Mouse (Mus musculus) adrenal gland, adult 8-10 months (tissue): ENCODE results near the gene Immp2l. TPM values are rescaled to one million over a fixed set of nuclear protein-coding genes. Genes with fewer than 3 reads are reported as not detected.

ENCODE experiments used
- DNase-seq: peaks from one replicate; pipeline ENCODE4 v3.0.0; 2022
- total RNA-seq, 4 experiments: library from RNA; stranded (reverse); gene quantifications; 2 replicates each; pipeline ENCODE4 v1.2.4; 2022

The Immp2l gene
- total RNA-seq, 4 experiments from 2014 or later = 5.6 to 16.6 (median 12.3) TPM

- DNase-seq = no peak
Measured at GRCm38 (mm10) chr12:41050945-41051344, 27.1 kb downstream of the Immp2l start.

- DNase-seq = no peak
Measured at GRCm38 (mm10) chr12:41052897-41053296, 29.0 kb downstream of the Immp2l start.

- no peak for DNase-seq
Measured at GRCm38 (mm10) chr12:41054006-41054791, 30.3 kb downstream of the Immp2l start.

- no peak for DNase-seq
Measured at GRCm38 (mm10) chr12:41055941-41056340, 32.1 kb downstream of the Immp2l start.

GRCm38 (mm10) chr12:41063281-41063680 is 39.4 kb downstream of the Immp2l start:
- no peak for DNase-seq

GRCm38 (mm10) chr12:41081843-41082242 is 58.0 kb downstream of the Immp2l start:
- DNase-seq = no peak

- no peak for DNase-seq
Measured at GRCm38 (mm10) chr12:41084370-41085089, 60.6 kb downstream of the Immp2l start.

- no peak for DNase-seq
Measured at GRCm38 (mm10) chr12:41089931-41090366, 66.1 kb downstream of the Immp2l start.

GRCm38 (mm10) chr12:41090771-41091170 is 66.9 kb downstream of the Immp2l start:
- DNase-seq = no peak

- no peak for DNase-seq
Measured at GRCm38 (mm10) chr12:41091316-41091715, 67.4 kb downstream of the Immp2l start.

GRCm38 (mm10) chr12:41096045-41096444 is 72.2 kb downstream of the Immp2l start:
- DNase-seq = no peak

GRCm38 (mm10) chr12:41097406-41097805 is 73.5 kb downstream of the Immp2l start:
- no peak for DNase-seq

GRCm38 (mm10) chr12:41109011-41109410 is 85.1 kb downstream of the Immp2l start:
- DNase-seq = no peak

- no peak for DNase-seq
Measured at GRCm38 (mm10) chr12:41111456-41111855, 87.6 kb downstream of the Immp2l start.

- DNase-seq = no peak
Measured at GRCm38 (mm10) chr12:41112137-41112536, 88.2 kb downstream of the Immp2l start.

GRCm38 (mm10) chr12:41118358-41118757 is 94.5 kb downstream of the Immp2l start:
- DNase-seq = no peak

GRCm38 (mm10) chr12:41119657-41120056 is 95.8 kb downstream of the Immp2l start:
- DNase-seq = no peak

GRCm38 (mm10) chr12:41123207-41123606 is 99.3 kb downstream of the Immp2l start:
- no peak for DNase-seq

- DNase-seq = no peak
Measured at GRCm38 (mm10) chr12:41134885-41135284, 111.0 kb downstream of the Immp2l start.

GRCm38 (mm10) chr12:41159543-41159942 is 135.7 kb downstream of the Immp2l start:
- no peak for DNase-seq

- no peak for DNase-seq
Measured at GRCm38 (mm10) chr12:41167802-41168201, 143.9 kb downstream of the Immp2l start.

- DNase-seq = no peak
Measured at GRCm38 (mm10) chr12:41170051-41170450, 146.2 kb downstream of the Immp2l start.

- no peak for DNase-seq
Measured at GRCm38 (mm10) chr12:41182856-41183255, 159.0 kb downstream of the Immp2l start.

- DNase-seq = no peak
Measured at GRCm38 (mm10) chr12:41185060-41185459, 161.2 kb downstream of the Immp2l start.
